Mouse (Mus musculus): Measurements from ENCODE around the gene Selenbp2. TPM values are rescaled to one million over a fixed set of nuclear protein-coding genes. Genes with fewer than 3 reads are reported as not detected.

The Selenbp2 gene
- polyA plus RNA-seq (2021; fragmentation: Nextera tagmentation): 0.59 TPM in 1 of 2 replicates, not detected in the other
- long read RNA-seq, experiment 1: 0 reads
- long read RNA-seq, experiment 2: 0 reads

GRCm38 (mm10) chr3:94693329-94693825 is at the start of gene Selenbp2:
TSS of gene Selenbp2 (plus strand) at chr3:94693556.

GRCm38 (mm10) chr3:94658740-94659095 is 34.6 kb upstream of the Selenbp2 start, which contains the start of gene Tuft1:
TSS of gene Tuft1 (minus strand) at chr3:94658872.

Other genes starting within 250 kb of the Selenbp2 start
- gene Oaz3, start 249.6 kb upstream of the Selenbp2 start, polyA plus RNA-seq (2021; fragmentation: Nextera tagmentation): 0.15 and 0.30 TPM in 2 replicates
- gene Celf3, start 215.3 kb upstream of the Selenbp2 start, polyA plus RNA-seq (2021; fragmentation: Nextera tagmentation): 39.6 and 54.1 TPM in 2 replicates
- 19.6 and 24.8 TPM in 2 replicates for gene Riiad1, start 213.2 kb upstream of the Selenbp2 start, polyA plus RNA-seq (2021; fragmentation: Nextera tagmentation)
- gene Snx27, start 110.8 kb upstream of the Selenbp2 start, polyA plus RNA-seq (2021; fragmentation: Nextera tagmentation): 33.7 TPM in 2 replicates
- gene Gm10972, start 50.4 kb upstream of the Selenbp2 start, polyA plus RNA-seq (2021; fragmentation: Nextera tagmentation): not detected in 2 replicates
- 0.85 and 2.0 TPM in 2 replicates for gene Tuft1, start 34.7 kb upstream of the Selenbp2 start, polyA plus RNA-seq (2021; fragmentation: Nextera tagmentation)
- 0.73 and 2.1 TPM in 2 replicates for gene Cgn, start 92.9 kb downstream of the Selenbp2 start, polyA plus RNA-seq (2021; fragmentation: Nextera tagmentation)
- gene Pogz, start 144.0 kb downstream of the Selenbp2 start, polyA plus RNA-seq (2021; fragmentation: Nextera tagmentation): 5.5 and 5.9 TPM in 2 replicates
- gene Psmb4, start 193.4 kb downstream of the Selenbp2 start, polyA plus RNA-seq (2021; fragmentation: Nextera tagmentation): 181 and 189 TPM in 2 replicates
- gene Selenbp1, start 239.5 kb downstream of the Selenbp2 start, polyA plus RNA-seq (2021; fragmentation: Nextera tagmentation): 36.6 and 38.5 TPM in 2 replicates